Mouse (Mus musculus) spleen, adult 2 months (tissue): ENCODE measurements at regions not wholly inside any gene's neighbourhood (a gene's known extent, or its start where the extent isn't known, plus 50 kb on each side); places are given as distances from the start of the nearest gene placed in this dataset.

Experiments
- DNase-seq, 2 experiments: peaks; one replicate each; pipeline versions ENCODE4 v3.0.0 to v3.0.0-alpha.2; 2012 to 2021; ENCODE audit warnings: low spot score in 2 of 2, low read depth in 1 of 2
- H3K27ac ChIP-seq: fragments of 200-500 bp; 2 replicates; pipeline ENCODE4 v1.5.1; 2012; ENCODE audit warnings: low read length, inconsistent platforms; ENCODE audit not compliant: insufficient read depth
- H3K27me3 ChIP-seq: fragments of 200-500 bp; 2 replicates; pipeline ENCODE4 v1.6.1; 2012; ENCODE audit warnings: mild to moderate bottlenecking, moderate library complexity, low read length, inconsistent platforms; ENCODE audit not compliant: control insufficient read depth, insufficient read depth
- H3K36me3 ChIP-seq: fragments of 200-500 bp; 2 replicates; pipeline ENCODE4 v1.6.1; 2012; ENCODE audit warnings: mild to moderate bottlenecking, low read length, inconsistent platforms; ENCODE audit not compliant: control insufficient read depth, insufficient read depth
- H3K4me1 ChIP-seq: fragments of 200-500 bp; 2 replicates; pipeline ENCODE4 v1.6.1; 2011; ENCODE audit warnings: inconsistent platforms; ENCODE audit not compliant: control insufficient read depth, insufficient read depth, insufficient read length
- H3K4me3 ChIP-seq: fragments of 200-500 bp; 2 replicates; pipeline ENCODE4 v1.5.1; 2011; ENCODE audit warnings: mild to moderate bottlenecking, inconsistent platforms; ENCODE audit not compliant: insufficient read depth, insufficient read length; ENCODE audit errors: extremely low read depth
- CTCF ChIP-seq: fragments of 200-500 bp; IDR thresholded peaks from 2 replicates; pipeline ENCODE4 v1.5.1; 2011; ENCODE audit warnings: mild to moderate bottlenecking, inconsistent platforms; ENCODE audit not compliant: insufficient read depth, insufficient read length, insufficient replicate concordance; ENCODE audit errors: extremely low read depth
- POLR2A ChIP-seq: fragments of 200-500 bp; IDR thresholded peaks from 2 replicates; pipeline ENCODE4 v1.6.1; 2011; ENCODE audit warnings: low read depth, low read length, inconsistent platforms
- WGBS: fragments of 180-500 bp; shearing (Covaris S2); methylation state at CpG from one replicate; pipeline ENCODE4 v1.1.7; 2018; 5-methylcytosine and 5-hydroxymethylcytosine counted together

DNA sequence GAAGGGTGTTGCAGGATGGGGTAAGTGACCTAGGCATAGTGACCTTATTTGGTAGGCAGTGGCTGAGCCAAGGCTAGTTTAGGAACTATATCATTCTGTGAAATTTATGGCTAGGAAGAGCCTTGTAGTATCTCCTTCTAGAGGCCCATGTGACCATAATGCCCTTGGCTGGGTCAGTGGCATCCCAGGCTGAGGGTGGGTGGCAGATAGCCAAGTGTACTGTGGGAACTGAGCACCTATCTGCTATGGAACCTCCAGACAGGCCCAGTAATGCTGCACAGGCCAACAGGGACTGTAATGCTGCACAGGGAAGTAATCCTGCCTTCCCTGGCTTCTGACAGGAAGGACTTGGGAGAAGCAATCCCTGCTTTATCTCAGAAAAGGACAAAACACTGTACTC is 500.6 kb upstream of the Mki67 start:
- H3K27me3 ChIP-seq, result no peaks in the 10 kb centered on the region
- no peak overlapping the region for H3K27ac ChIP-seq
- no peak overlapping the region for H3K4me3 ChIP-seq
- TF ChIP-seq POLR2A (no peak), CTCF (no peak)
- no peaks in the 10 kb centered on the region for H3K36me3 ChIP-seq
- no peak for DNase-seq
- no peaks in the 10 kb centered on the region for H3K4me1 ChIP-seq

DNA sequence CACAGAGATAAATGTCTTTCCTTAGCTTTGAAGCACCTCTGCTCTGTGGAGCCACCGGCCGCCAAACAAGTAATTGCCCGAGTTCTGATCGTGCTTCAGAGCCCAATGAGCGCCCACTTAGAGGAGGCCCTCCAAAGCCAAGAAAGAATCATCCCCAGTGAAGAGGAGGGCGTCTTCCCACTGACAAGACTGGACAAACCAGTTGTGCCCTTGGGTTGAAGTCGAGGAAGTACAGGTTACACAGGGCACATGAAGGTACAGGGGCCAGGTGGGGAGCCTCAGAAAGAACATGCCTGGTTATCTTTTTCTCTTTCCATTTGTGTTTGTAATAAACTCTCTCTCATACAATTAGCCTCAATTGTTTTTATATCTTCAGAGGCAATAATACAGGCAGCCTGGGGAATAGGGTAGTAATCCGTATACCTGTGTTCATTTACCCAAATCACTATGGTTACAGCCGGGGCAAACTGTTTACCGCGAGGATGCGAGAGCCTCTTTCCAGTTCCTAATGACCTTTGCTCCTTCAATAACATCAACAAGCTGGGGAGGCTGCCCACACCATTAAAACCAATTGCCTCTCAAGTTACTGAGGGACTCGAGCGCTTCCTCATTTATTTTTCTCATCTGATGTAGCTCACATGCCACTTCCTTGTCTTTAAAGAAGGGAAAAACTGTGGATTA is 503.5 kb upstream of the Mki67 start:
- 51% methylated on average over 14 of the region's 14 CpGs for WGBS
- Histone ChIP-seq H3K4me1 (no peaks in the 10 kb centered on the region), H3K4me3 (no peak overlapping the region), H3K27me3 (no peaks in the 10 kb centered on the region), H3K27ac (no peak overlapping the region), H3K36me3 (no peaks in the 10 kb centered on the region)
- TF ChIP-seq POLR2A (no peak), CTCF (no peak)
- DNase-seq, result no peak

- no peak for DNase-seq
- no peak overlapping the region for H3K27ac ChIP-seq
- no peaks in the 10 kb centered on the region for H3K36me3 ChIP-seq
- WGBS, result 48% methylated on average over 5 of the region's 5 CpGs
- H3K27me3 ChIP-seq, result no peaks in the 10 kb centered on the region
- H3K4me3 ChIP-seq, result no peak overlapping the region
- TF ChIP-seq CTCF (no peak), POLR2A (no peak)
- H3K4me1 ChIP-seq, result no peaks in the 10 kb centered on the region
Measured at GRCm38 (mm10) chr7:136220245-136221167, 504.3 kb upstream of the Mki67 start.

- Histone ChIP-seq H3K36me3 (no peaks in the 10 kb centered on the region), H3K27ac (no peak overlapping the region), H3K4me1 (no peaks in the 10 kb centered on the region), H3K4me3 (no peak overlapping the region), H3K27me3 (no peaks in the 10 kb centered on the region)
- no peak for TF ChIP-seq POLR2A
- TF ChIP-seq CTCF, result no peak
- 88% methylated on average over 7 of the region's 7 CpGs for whole genome bisulfite sequencing
- DNase-seq, result no peak
Measured at GRCm38 (mm10) chr7:136221620-136222019, 505.5 kb upstream of the Mki67 start.

DNA sequence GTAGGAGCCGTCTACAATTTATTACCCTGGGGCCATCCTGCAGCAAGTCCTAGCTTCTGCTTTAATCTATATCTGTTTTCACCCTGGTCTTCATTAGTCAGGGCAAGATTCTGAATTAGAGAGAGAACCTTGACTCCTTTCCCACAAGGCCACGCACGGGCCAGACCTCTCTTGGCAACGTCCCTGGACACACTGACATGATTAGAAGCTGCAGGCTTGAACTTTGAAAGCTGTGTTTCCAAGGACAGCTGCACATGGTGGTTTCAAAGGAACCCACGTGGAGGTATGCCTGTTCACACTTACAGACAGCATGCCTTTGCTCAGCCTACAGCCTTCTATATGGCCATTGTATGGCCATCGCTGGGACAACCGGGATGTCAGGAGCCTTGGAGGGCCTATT is 509.9 kb upstream of the Mki67 start:
- no peak overlapping the region for H3K4me3 ChIP-seq
- no peak for DNase-seq
- no peaks in the 10 kb centered on the region for H3K36me3 ChIP-seq
- H3K4me1 ChIP-seq, result no peaks in the 10 kb centered on the region
- WGBS, result 84% methylated on average over 7 of the region's 7 CpGs
- H3K27me3 ChIP-seq, result no peaks in the 10 kb centered on the region
- H3K27ac ChIP-seq, result no peak overlapping the region
- no peak for TF ChIP-seq CTCF

DNA sequence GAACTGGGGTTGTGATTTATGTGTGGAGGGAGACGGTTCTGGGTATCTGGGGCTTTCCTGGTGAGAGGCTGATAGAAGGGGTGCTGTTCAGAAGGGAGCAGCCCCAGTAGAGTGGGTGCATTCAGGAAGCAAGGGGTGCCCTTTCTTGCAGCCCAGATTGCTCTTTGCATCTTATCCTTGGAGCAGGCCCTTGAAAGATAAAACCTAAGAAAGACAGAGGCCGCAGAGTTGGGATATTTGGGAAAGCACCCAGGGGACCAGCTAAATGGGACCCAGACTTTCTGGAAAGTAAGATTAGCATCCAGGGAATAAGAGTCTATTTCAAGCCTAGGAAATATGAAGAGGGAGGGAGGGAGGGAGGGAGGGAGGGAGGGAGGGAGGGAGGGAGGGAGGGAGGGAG is 512.2 kb upstream of the Mki67 start:
- Histone ChIP-seq H3K27me3 (no peaks in the 10 kb centered on the region), H3K4me3 (no peak overlapping the region), H3K4me1 (no peaks in the 10 kb centered on the region), H3K36me3 (no peaks in the 10 kb centered on the region), H3K27ac (no peak overlapping the region)
- 72% methylated on average over 2 of the region's 2 CpGs for WGBS
- no peak for DNase-seq
- TF ChIP-seq POLR2A (no peak), CTCF (no peak)

GRCm38 (mm10) chr7:136229592-136229991 is 513.4 kb upstream of the Mki67 start:
- WGBS, result 81% methylated on average over 11 of the region's 11 CpGs
- H3K4me1 ChIP-seq, result no peaks in the 10 kb centered on the region
- H3K36me3 ChIP-seq, result no peaks in the 10 kb centered on the region
- no peaks in the 10 kb centered on the region for H3K27me3 ChIP-seq
- H3K27ac ChIP-seq, result no peak overlapping the region
- TF ChIP-seq CTCF (no peak), POLR2A (no peak)
- no peak for DNase-seq
- no peak overlapping the region for H3K4me3 ChIP-seq
